Mouse (Mus musculus) olfactory bulb, adult 2 months (tissue): ENCODE results near the gene Mrtfb. TPM values are rescaled to one million over a fixed set of nuclear protein-coding genes. Genes with fewer than 3 reads are reported as not detected.

ENCODE experiments used
- H3K27ac ChIP-seq: fragments of 200-500 bp; 2 replicates; pipeline ENCODE4 v1.5.1; 2012; ENCODE audit warnings: low read depth, low read length; ENCODE audit not compliant: insufficient read depth
- H3K4me1 ChIP-seq: fragments of 200-500 bp; 2 replicates; pipeline ENCODE4 v1.6.1; 2012; ENCODE audit warnings: low read length; ENCODE audit not compliant: control insufficient read depth, insufficient read depth
- H3K4me3 ChIP-seq: fragments of 200-500 bp; 2 replicates; pipeline ENCODE4 v1.5.1; 2012; ENCODE audit warnings: mild to moderate bottlenecking, low read depth, low read length, moderate library complexity; ENCODE audit not compliant: insufficient read depth
- CTCF ChIP-seq: fragments of 200-500 bp; IDR thresholded peaks from 2 replicates; pipeline ENCODE4 v1.5.1; 2012; ENCODE audit warnings: low read depth, mild to moderate bottlenecking, low read length, moderate library complexity; ENCODE audit not compliant: insufficient read depth
- POLR2A ChIP-seq: fragments of 200-500 bp; IDR thresholded peaks from 2 replicates; pipeline ENCODE4 v1.6.1; 2012; ENCODE audit warnings: mild to moderate bottlenecking, low read depth, low read length, moderate library complexity; ENCODE audit not compliant: insufficient read depth
- WGBS: fragments of 180-500 bp; shearing (Covaris S2); methylation state at CpG from one replicate; pipeline ENCODE4 v1.1.7; 2018; 5-methylcytosine and 5-hydroxymethylcytosine counted together
- polyA plus RNA-seq: library from polyadenylated mRNA; stranded (reverse); fragments of >200 nt; gene quantifications from 2 replicates; pipeline ENCODE4 v1.2.4, GENCODE M21; 2012; ENCODE audit warnings: low replicate concordance; ENCODE audit not compliant: missing spikeins, insufficient read depth, insufficient read length

Mrtfb gene
- polyA plus RNA-seq, 1 experiment, result 36.5 TPM

GRCm38 (mm10) chr16:13415465-13415864 lies 159.2 kb downstream of the Mrtfb start:
- H3K4me1 ChIP-seq, result peaks cover 7% of the 10 kb centered on the region; the same call in 1 of the 2 replicates
- H3K4me3 ChIP-seq, result no peak overlapping the region
- H3K27ac ChIP-seq, result no peak overlapping the region
- TF ChIP-seq CTCF (no peak), POLR2A (no peak)
- 94% methylated on average over 6 of the region's 6 CpGs for WGBS

GRCm38 (mm10) chr16:13416465-13416864 lies 160.2 kb downstream of the Mrtfb start:
- 25% methylated on average over 10 of the region's 10 CpGs for WGBS
- Histone ChIP-seq H3K4me1 (peaks cover 7% of the 10 kb centered on the region; the same call in 1 of the 2 replicates), H3K4me3 (no peak overlapping the region), H3K27ac (no peak overlapping the region)
- TF ChIP-seq POLR2A (no peak), CTCF (no peak)

- TF ChIP-seq CTCF, result no peak
- WGBS, result 84% methylated on average over 5 of the region's 5 CpGs
Observed at GRCm38 (mm10) chr16:13417904-13418303, 161.6 kb downstream of the Mrtfb start.

DNA sequence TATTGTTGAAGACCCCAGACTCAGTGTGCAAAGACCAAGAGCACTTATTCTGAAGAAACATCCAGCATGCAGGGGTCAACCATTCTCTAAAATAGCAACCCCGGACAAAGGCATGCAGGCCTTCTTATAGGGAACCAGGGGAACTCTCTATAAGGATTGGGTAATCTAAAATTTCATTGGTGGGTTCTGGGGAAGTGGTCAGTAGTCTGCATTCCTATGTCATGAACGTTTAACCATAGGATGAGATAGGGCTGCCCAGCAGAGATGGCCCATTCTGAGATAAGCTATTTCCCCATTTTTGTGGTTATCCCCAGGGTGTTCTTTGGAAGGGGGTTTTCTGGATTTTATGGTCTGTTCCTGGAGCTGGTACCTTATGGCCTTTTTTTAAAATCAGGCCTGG lies 163.5 kb downstream of the Mrtfb start:
- no peak overlapping the region for H3K4me3 ChIP-seq
- no peak for TF ChIP-seq CTCF
- no peak for TF ChIP-seq POLR2A
- WGBS, result 87% methylated on average over 2 of the region's 2 CpGs
- no peak overlapping the region for H3K27ac ChIP-seq
- peaks cover 7% of the 10 kb centered on the region; the same call in 1 of the 2 replicates for H3K4me1 ChIP-seq

More at GRCm38 (mm10) chr16:13417904-13418303, 161.6 kb downstream of the Mrtfb start:
- peaks cover 7% of the 10 kb centered on the region; the same call in 1 of the 2 replicates for H3K4me1 ChIP-seq
- no peak overlapping the region for H3K27ac ChIP-seq
- H3K4me3 ChIP-seq, result no peak overlapping the region

DNA sequence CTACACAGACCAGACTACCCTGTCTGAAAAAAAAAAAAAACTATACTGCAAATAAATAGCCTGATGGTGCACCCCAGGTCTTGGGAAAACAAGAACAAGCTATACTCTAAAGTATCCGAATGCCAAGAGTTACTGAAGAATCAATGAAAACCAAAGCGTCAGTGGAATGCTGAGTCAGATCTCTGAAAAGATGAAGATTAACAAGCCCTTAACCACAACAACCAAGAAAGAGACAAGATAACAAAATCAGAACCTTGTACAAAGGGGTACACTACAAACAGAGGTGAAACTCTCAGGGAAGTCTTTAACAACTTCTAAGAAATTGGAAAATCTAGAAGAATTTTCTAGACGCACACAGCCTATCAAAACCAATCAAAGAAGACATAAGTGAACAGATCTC lies 166.2 kb downstream of the Mrtfb start:
- no peak overlapping the region for H3K4me3 ChIP-seq
- TF ChIP-seq POLR2A, result no peak
- TF ChIP-seq CTCF, result no peak
- 97% methylated on average over 3 of the region's 3 CpGs for WGBS
- H3K4me1 ChIP-seq, result no peaks in the 10 kb centered on the region
- H3K27ac ChIP-seq, result no peak overlapping the region

DNA sequence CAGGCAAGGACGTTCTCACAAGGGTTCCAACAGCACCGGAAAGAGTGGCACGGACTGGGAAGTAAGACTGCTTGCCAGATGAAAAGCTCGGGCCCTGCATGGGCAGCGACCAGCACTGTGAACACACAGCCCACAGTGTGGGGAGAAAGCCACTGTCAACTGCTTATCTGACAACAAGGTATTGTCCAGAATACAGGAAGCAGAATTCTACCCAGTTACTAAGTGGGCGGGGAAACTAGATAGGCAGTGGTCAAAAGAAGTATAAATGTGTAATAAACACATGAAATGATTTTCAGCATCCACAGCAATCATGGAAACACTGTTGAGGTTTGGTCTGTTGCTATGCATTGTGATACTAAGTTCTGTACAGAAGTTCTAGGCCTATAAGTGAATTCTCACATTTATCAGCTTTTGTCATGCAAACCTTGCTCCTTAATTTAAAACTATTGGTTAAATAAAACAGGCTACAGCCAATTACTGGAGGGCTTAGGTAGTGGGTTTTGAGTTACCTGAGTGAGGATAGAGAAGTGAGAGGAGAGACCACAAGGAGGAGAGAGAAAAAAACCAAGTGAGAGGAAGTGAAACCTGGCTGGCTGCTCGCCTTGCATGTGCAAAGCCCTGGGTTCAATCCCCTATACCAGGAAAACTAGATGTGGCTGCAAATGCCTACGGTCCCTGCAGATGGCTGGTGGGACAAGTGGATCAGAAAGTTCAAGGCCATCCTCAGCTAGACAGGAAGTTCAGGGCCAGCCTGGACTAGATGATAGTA lies 167.5 kb downstream of the Mrtfb start:
- TF ChIP-seq POLR2A, result no peak
- no peak for TF ChIP-seq CTCF
- WGBS, result 77% methylated on average over 8 of the region's 8 CpGs
- Histone ChIP-seq H3K4me1 (no peaks in the 10 kb centered on the region), H3K4me3 (no peak overlapping the region), H3K27ac (no peak overlapping the region)

DNA sequence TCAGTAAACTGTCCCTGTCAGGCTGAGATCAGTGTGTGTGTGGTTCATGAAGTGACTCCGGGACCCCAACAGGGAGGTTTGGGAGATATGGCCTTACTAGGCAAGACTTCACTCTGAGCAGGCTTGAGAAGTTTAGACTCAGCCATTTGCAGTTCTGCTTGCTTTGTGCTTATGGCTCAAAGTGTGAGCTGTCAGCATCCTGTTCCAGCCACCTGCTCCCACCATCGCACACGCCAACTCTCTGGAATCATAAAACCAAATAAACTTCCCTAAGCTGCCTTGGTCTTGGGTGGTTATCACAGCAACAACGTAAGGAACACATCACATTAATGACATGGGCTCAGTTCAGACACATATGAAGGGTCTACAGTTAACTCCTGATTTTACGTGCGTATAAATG lies 169.5 kb downstream of the Mrtfb start:
- Histone ChIP-seq H3K4me1 (no peaks in the 10 kb centered on the region), H3K27ac (no peak overlapping the region), H3K4me3 (no peak overlapping the region)
- WGBS, result 97% methylated on average over 6 of the region's 6 CpGs
- TF ChIP-seq CTCF (no peak), POLR2A (no peak)

GRCm38 (mm10) chr16:13426831-13427589 lies 170.7 kb downstream of the Mrtfb start:
- H3K4me3 ChIP-seq, result no peak overlapping the region
- no peak overlapping the region for H3K27ac ChIP-seq
- 87% methylated on average over 10 of the region's 10 CpGs for WGBS
- TF ChIP-seq POLR2A (no peak), CTCF (no peak)
- H3K4me1 ChIP-seq, result no peaks in the 10 kb centered on the region

DNA sequence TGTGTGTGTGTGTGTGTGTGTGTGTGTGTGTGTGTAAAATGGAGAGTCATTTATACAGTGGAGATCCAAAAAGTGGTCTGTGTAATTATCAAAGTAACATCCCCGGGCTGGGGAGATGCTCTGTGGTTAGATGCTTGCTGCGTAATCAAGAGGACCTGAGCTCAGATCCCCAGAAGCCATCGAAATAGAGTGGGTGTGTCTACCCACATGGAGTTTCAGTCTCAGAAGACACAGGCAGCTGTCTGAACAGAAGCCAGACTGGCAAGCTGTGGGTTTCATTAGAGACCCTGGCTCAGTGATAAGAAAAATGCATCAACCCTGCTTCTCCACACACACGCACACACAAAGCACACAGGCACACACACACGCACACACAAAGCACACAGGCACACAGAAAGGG lies 171.8 kb downstream of the Mrtfb start:
- WGBS, result 66% methylated on average over 5 of the region's 5 CpGs
- no peaks in the 10 kb centered on the region for H3K4me1 ChIP-seq
- H3K4me3 ChIP-seq, result no peak overlapping the region
- H3K27ac ChIP-seq, result no peak overlapping the region
- no peak for TF ChIP-seq CTCF
- no peak for TF ChIP-seq POLR2A
